Mouse (Mus musculus) liver, embryonic 12.5 days (tissue): Measurements from ENCODE around the gene Gm20671. TPM values are rescaled to one million over a fixed set of nuclear protein-coding genes. Genes with fewer than 3 reads are reported as not detected.
"Not testable (repeated sequence)": the region's sequence is repeated elsewhere in the genome, so short reads cannot be mapped to it uniquely, and the experiment has no call there.

Experiments used
- ATAC-seq: fragments of 200-750 bp; cut with Nextera tagmentation; 2 replicates; pipeline ENCODE4 v1.8.0; 2017; ENCODE audit warnings: moderate number of reproducible peaks, mild to moderate bottlenecking, moderate library complexity
- H3K27ac ChIP-seq: fragments of 300-500 bp; sonication (generic); 2 replicates; pipeline ENCODE4 v1.5.1; 2016; ENCODE audit warnings: mild to moderate bottlenecking
- H3K27me3 ChIP-seq: fragments of 300-500 bp; sonication (generic); replicated peaks from 2 replicates; pipeline ENCODE4 v1.6.1; 2016; ENCODE audit warnings: mild to moderate bottlenecking, moderate library complexity
- H3K36me3 ChIP-seq: fragments of 300-500 bp; sonication (generic); 2 replicates; pipeline ENCODE4 v1.6.1; 2016; ENCODE audit warnings: mild to moderate bottlenecking, moderate library complexity
- H3K4me1 ChIP-seq: fragments of 300-500 bp; sonication (generic); 2 replicates; pipeline ENCODE4 v1.6.1; 2016
- H3K4me2 ChIP-seq: fragments of 300-500 bp; sonication (generic); 2 replicates; pipeline ENCODE4 v1.6.1; 2016; ENCODE audit warnings: mild to moderate bottlenecking, moderate library complexity
- H3K4me3 ChIP-seq: fragments of 300-500 bp; sonication (generic); 2 replicates; pipeline ENCODE4 v1.5.1; 2016; ENCODE audit warnings: mild to moderate bottlenecking, moderate library complexity
- H3K9ac ChIP-seq: fragments of 300-500 bp; sonication (generic); 2 replicates; pipeline ENCODE4 v1.6.1; 2016; ENCODE audit warnings: mild to moderate bottlenecking, moderate library complexity
- H3K9me3 ChIP-seq: fragments of 300-500 bp; sonication (generic); replicated peaks from 2 replicates; pipeline ENCODE4 v1.6.1; 2016; ENCODE audit warnings: mild to moderate bottlenecking, moderate library complexity
- WGBS: fragments of 180-500 bp; shearing (Covaris S2); methylation state at CpG from one replicate; pipeline ENCODE4 v1.1.7; 2016; ENCODE audit not compliant: insufficient replicate concordance; 5-methylcytosine and 5-hydroxymethylcytosine counted together
- polyA plus RNA-seq: library from polyadenylated mRNA; unstranded; fragments of >200 nt; fragmentation: Nextera tagmentation; extraction: Ambion mirVana; gene quantifications from 2 replicates; pipeline ENCODE4 v1.2.1, GENCODE M21; 2016

The Gm20671 gene
- polyA plus RNA-seq, 1 experiment from 2014 or later: not detected

DNA sequence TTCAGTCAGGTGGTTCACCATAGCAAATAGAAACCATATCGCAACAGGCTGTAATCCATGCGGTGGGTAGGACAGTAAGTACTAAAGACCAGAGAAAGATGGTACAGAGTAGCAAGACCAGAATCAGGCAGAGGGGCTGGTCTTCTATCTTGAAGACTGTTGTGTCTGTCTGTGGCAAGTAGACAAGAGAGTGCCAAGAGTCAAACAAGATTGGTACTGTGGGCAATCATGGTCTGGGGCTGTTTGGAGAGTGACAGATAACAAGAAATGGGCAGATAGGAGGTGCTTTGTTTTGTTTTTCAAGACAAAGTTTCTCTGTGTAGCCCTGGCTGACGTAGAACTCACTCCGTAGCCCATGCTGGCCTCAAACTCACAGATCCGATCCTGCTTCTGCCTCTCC is 45.3 kb downstream of the Gm20671 start:
- WGBS: 68% methylated on average over 5 of the region's 5 CpGs
- peaks cover 33% of the 10 kb centered on the region for H3K4me1 ChIP-seq
- no peak overlapping the region for H3K9ac ChIP-seq
- no peaks in the 10 kb centered on the region for H3K36me3 ChIP-seq
- H3K27ac ChIP-seq: no peak overlapping the region
- H3K27me3 ChIP-seq: no peaks in the 10 kb centered on the region
- no peak overlapping the region for H3K4me2 ChIP-seq
- no peak overlapping the region for H3K4me3 ChIP-seq
- H3K9me3 ChIP-seq: no peaks in the 10 kb centered on the region
- no peak for ATAC-seq

DNA sequence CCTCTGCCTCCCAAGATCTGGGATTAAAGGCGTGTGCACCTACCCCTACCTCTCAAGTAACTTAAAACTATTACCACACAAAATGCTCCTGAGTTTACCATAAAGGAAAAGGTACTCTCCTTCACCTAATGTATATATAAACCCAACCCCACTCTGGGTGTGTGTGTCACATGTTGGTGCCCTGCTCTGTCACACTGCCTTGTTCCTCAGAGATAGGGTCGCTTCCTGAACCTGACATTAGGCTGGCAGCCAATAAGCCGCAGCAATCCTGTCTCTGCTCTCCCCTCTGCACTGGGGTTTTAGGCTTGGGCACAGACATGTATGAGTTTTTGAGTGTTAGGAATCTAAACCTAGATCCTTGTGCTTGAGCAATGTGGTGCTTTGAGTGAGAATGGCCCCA is 48.7 kb downstream of the Gm20671 start:
- WGBS: 63% methylated on average over 3 of the region's 3 CpGs

DNA sequence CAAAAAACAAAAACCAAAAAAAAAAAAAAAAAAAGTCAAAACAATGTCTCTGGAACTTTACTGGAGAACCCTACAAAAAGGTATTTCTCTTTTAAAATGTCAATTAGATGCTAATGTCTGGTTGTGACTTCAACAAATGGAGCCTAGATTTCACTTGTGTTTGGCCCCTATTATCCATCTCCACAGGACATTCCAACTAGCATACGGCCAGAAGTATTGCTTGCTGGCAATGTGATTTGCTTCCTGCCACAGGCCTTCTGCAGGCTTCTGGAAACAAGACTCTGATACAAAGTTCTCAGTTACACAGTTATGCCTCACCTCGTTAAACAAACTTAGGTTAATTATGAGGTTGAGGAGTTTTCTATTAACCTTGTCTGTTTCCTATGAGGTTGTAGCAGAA is 54.5 kb downstream of the Gm20671 start:
- no peaks in the 10 kb centered on the region for H3K9me3 ChIP-seq
- no peaks in the 10 kb centered on the region for H3K27me3 ChIP-seq
- peaks cover 27% of the 10 kb centered on the region for H3K36me3 ChIP-seq
- no peaks in the 10 kb centered on the region for H3K4me1 ChIP-seq
- no peak for ATAC-seq
- WGBS: 78% methylated on average over 2 of the region's 2 CpGs
- no peak overlapping the region for H3K27ac ChIP-seq
- H3K4me3 ChIP-seq: no peak overlapping the region
- H3K9ac ChIP-seq: no peak overlapping the region
- no peak overlapping the region for H3K4me2 ChIP-seq

More for the DNA sequence above, 48.7 kb downstream of the Gm20671 start:
- Histone ChIP-seq H3K9ac (no peak overlapping the region), H3K4me2 (no peak overlapping the region), H3K36me3 (peaks cover 14% of the 10 kb centered on the region), H3K27me3 (no peaks in the 10 kb centered on the region), H3K9me3 (no peaks in the 10 kb centered on the region), H3K4me1 (peaks cover 17% of the 10 kb centered on the region), H3K27ac (no peak overlapping the region), H3K4me3 (no peak overlapping the region)
- no peak for ATAC-seq

DNA sequence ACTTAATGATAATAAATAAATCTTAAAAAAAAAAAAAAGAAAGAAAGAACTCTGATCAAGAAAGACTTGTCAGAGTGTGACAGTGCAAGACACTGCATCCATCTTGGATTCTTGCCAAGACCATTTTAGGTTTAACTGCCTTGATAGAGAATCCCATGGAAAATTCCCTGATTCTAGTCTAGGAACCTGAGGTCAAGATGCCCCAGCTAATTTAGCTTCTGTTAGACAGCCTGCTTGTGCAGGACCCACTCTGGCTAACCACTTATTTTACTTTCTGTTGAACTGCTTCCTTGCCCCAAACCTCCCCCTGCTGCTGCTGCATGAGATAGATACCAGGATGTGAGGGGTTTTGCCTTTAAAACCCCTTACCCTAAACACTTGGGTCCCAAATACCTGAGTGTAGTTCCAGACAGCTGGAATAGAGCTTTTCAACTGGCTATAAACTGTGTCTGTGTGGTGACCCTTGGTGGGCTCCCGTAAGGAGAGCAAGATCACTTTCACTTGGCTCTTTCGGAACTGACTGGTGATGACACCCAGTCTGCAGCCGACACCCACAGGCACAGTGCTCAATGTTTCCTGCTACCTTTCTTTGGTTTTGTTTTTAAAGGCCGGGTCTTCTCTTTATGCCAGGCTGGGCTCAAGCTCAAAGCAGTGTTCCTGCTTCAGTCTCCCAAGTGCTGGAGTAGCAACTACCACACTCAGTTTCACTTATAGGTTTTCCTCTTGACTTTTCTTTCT is 59.1 kb downstream of the Gm20671 start:
- Histone ChIP-seq H3K27ac (no peak overlapping the region), H3K4me3 (no peak overlapping the region), H3K9ac (no peak overlapping the region), H3K9me3 (no peaks in the 10 kb centered on the region), H3K27me3 (no peaks in the 10 kb centered on the region), H3K4me2 (no peak overlapping the region), H3K4me1 (no peaks in the 10 kb centered on the region; the same call in 1 of the 2 replicates), H3K36me3 (peaks cover 30% of the 10 kb centered on the region)
- ATAC-seq: no peak
- 84% methylated on average over 4 of the region's 4 CpGs for WGBS

DNA sequence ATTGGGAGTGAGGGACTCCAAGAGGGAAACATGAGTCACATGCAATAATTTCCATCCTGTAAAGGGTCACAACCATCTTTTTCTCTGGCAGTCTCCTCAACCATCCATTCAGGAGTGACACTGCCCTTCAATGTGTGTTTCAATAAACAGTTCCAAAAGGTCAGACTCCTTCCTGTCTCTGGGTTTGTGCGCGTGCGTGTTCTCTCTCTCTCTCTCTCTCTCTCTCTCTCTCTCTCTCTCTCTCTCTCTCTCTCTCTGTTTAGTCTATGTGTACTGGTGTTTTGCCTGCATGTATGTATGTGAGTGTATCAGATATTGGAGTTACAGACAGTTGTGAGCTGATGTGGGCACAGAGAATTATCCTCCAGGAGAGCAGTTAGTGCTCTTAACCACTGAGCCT is 59.9 kb downstream of the Gm20671 start:
- Histone ChIP-seq H3K4me2 (no peak overlapping the region), H3K36me3 (peaks cover 29% of the 10 kb centered on the region), H3K27me3 (no peaks in the 10 kb centered on the region), H3K27ac (no peak overlapping the region), H3K9me3 (no peaks in the 10 kb centered on the region), H3K4me3 (no peak overlapping the region), H3K9ac (no peak overlapping the region), H3K4me1 (peaks cover 1% of the 10 kb centered on the region)
- 83% methylated on average over 3 of the region's 3 CpGs for WGBS
- no peak for ATAC-seq

DNA sequence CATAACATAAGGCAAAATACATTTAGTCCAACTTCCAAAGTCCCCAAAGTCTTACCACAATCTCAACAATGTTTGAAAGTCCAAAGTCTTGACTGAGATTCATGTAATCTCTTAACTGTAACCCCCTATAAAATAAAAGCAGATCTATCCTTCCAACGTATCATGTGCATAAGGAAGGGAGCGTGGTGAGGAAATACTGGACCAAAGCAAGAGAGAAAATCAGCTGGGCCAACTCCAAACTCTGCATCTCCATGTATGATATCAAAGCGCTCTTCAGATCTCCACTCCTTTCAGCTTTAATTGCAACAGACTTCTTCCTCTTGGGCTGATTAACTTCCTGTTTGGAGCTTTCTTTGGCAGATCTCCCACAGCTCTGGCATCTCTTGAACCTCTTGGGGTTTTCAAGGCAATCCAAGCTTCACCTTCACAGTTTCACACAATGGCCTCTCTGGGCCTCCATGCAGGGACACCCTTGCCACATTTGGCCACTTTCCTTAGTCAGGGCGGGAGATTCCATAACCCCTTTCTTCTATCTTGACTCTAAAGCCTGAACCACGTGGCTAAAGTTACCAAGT is 65.3 kb downstream of the Gm20671 start:
- no peak for ATAC-seq
- peaks cover 7% of the 10 kb centered on the region for H3K4me1 ChIP-seq
- no peaks in the 10 kb centered on the region for H3K27me3 ChIP-seq
- H3K36me3 ChIP-seq: peaks cover 29% of the 10 kb centered on the region
- no peak overlapping the region for H3K4me3 ChIP-seq
- H3K9ac ChIP-seq: no peak overlapping the region
- WGBS: 79% methylated on average over 5 of the region's 5 CpGs
- no peak overlapping the region for H3K27ac ChIP-seq
- H3K4me2 ChIP-seq: no peak overlapping the region
- no peaks in the 10 kb centered on the region for H3K9me3 ChIP-seq

DNA sequence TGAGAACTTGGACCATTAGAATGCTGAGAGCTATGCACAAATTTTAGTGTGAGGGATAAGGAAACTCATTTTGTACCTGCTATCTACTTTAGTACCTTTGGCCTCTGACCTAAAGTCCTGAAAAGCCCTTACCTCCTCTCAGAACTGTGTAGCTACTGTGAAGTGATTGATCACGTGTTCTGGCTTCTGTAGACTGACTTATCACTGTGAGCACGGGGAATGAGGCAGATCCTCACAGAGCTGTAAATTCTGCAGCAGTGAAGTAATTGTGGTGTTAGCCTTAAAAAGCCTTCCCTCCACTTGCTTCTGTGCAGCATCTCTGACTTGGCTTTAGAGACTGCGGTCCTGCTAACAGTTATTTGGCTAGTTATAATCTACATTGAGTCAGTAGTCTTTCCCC is 66.1 kb downstream of the Gm20671 start:
- H3K27me3 ChIP-seq: no peaks in the 10 kb centered on the region
- H3K36me3 ChIP-seq: peaks cover 29% of the 10 kb centered on the region
- H3K27ac ChIP-seq: no peak overlapping the region
- H3K9me3 ChIP-seq: no peaks in the 10 kb centered on the region
- 67% methylated on average over 3 of the region's 3 CpGs for WGBS
- no peak overlapping the region for H3K4me2 ChIP-seq
- no peak overlapping the region for H3K9ac ChIP-seq
- H3K4me3 ChIP-seq: no peak overlapping the region
- ATAC-seq: no peak
- H3K4me1 ChIP-seq: peaks cover 7% of the 10 kb centered on the region; the same call in 1 of the 2 replicates

DNA sequence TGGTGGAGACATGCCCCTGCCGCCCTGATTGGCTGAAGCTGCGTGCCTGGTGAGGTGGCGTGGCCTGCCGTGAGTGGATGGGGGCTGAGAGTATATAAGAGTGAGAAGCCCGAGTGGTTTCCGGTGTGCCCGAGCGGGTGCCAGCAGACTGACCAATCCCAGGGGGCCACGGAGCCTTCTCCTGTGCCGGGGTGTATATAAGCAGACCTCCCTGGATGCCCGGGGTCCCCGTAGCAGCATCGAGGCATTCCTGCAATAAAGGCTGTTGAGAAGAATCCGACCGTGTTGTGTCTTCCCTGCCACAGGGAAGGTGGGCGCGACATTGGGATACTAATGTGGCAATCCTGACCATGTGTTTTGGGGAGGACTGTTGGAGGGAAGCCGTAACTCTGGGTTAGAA is 66.6 kb downstream of the Gm20671 start:
- H3K9me3 ChIP-seq, H3K4me3 ChIP-seq, H3K27ac ChIP-seq, ATAC-seq, H3K9ac ChIP-seq, H3K4me2 ChIP-seq, H3K4me1 ChIP-seq, H3K27me3 ChIP-seq: not testable (repeated sequence)
- peaks cover 29% of the 10 kb centered on the region for H3K36me3 ChIP-seq
- 89% methylated on average over 18 of the region's 18 CpGs for WGBS

DNA sequence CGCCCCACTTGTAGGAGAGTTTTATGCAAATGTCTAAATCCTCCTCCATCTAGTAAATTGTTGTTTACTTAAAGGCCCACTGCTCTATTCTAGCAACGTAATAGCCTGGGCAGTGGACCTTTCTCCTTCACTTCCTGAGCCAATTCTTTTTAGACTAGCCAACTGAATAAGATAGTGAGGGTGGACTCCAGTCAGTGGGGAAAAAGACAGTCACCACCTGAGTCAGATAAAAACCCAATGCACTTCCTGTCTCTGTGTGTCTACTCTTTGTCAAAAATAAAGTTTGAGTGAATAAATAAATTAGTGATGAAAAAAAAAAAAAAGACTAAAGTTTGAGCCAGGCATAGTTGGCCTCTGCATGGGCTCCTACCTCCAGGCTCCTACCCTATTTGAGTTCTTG is 67.2 kb downstream of the Gm20671 start:
- no peak overlapping the region for H3K27ac ChIP-seq
- H3K9ac ChIP-seq: no peak overlapping the region
- WGBS: 53% methylated on average over 2 of the region's 2 CpGs
- peaks cover 27% of the 10 kb centered on the region for H3K36me3 ChIP-seq
- no peak for ATAC-seq
- no peaks in the 10 kb centered on the region for H3K27me3 ChIP-seq
- no peaks in the 10 kb centered on the region for H3K9me3 ChIP-seq
- peaks cover 7% of the 10 kb centered on the region; the same call in 1 of the 2 replicates for H3K4me1 ChIP-seq
- no peak overlapping the region for H3K4me3 ChIP-seq
- no peak overlapping the region for H3K4me2 ChIP-seq

DNA sequence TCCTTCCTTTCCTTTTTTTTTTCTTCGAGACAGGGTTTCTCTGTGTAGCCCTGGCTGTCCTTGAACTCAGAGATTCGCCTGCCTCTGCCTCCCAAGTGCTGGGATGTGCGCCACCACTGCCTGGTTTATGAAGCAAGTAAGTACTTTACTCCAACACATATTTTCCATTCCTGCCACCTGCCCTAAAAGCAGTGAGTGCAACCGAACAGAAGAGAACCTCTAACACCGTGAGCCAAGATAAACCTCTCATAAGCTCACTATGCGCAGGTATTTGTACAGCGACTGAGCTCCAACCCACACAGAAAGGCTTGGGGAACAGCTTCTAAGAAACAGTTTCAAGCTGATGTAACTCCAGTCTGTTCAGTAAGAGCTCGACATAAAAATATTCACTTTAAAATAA is 70.8 kb downstream of the Gm20671 start:
- ATAC-seq: no peak
- 81% methylated on average over 8 of the region's 8 CpGs for WGBS
- Histone ChIP-seq H3K27ac (no peak overlapping the region), H3K4me3 (no peak overlapping the region), H3K4me2 (no peak overlapping the region), H3K9ac (no peak overlapping the region), H3K36me3 (peaks cover 3% of the 10 kb centered on the region), H3K9me3 (no peaks in the 10 kb centered on the region), H3K27me3 (no peaks in the 10 kb centered on the region), H3K4me1 (no peaks in the 10 kb centered on the region)

DNA sequence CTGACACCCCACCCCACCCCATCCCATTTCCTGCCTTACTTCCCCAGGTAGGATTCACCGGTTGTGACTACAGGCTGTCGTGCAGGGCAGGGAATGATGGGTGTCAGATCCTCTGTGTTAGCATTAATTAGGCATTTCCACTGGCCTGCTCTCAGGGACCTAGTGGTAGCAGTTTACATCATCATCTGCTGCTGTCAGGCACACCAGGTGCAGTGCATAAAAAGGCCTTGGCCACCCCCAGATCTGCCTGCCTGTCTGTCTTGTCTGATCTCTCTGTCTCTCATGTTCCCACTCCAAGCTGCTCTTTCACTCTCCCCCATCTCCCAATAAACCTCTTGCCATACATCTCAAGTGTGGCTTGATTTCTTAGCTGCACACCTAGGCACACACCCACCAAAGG is 75.2 kb downstream of the Gm20671 start:
- 56% methylated on average over 2 of the region's 2 CpGs for WGBS
- no peak overlapping the region for H3K9ac ChIP-seq
- H3K9me3 ChIP-seq: no peaks in the 10 kb centered on the region

DNA sequence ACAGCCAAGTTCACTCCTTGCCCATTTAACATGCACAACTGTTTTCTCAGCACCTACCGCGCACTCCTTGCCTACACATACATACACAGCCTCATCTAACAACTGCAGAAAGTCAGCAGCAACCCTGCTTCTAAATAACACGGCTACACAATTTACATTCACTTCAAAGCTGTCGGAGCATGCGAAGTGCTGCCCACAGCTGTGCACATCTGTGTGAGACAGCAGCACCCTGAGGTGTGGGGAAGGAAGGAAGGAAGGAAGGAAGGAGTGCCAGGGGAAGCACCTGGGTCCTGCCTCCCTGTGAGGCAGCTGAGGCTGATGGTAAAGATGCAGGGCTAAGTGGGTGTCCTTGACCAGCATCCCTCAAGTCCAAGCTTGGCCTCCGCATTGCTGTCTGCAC is 78.0 kb downstream of the Gm20671 start:
- no peak overlapping the region for H3K4me2 ChIP-seq
- no peaks in the 10 kb centered on the region for H3K27me3 ChIP-seq
- no peaks in the 10 kb centered on the region for H3K9me3 ChIP-seq
- 88% methylated on average over 6 of the region's 6 CpGs for WGBS
- H3K27ac ChIP-seq: no peak overlapping the region
- no peak for ATAC-seq
- 0 out of 2 replicates have a peak, but pooled peaks cover 3% of the 10 kb centered on the region for H3K36me3 ChIP-seq
- H3K9ac ChIP-seq: no peak overlapping the region
- peaks cover 40% of the 10 kb centered on the region for H3K4me1 ChIP-seq
- H3K4me3 ChIP-seq: no peak overlapping the region

More for the DNA sequence above, 75.2 kb downstream of the Gm20671 start:
- Histone ChIP-seq H3K4me1 (peaks cover 12% of the 10 kb centered on the region), H3K4me3 (no peak overlapping the region), H3K27ac (no peak overlapping the region), H3K27me3 (no peaks in the 10 kb centered on the region), H3K4me2 (no peak overlapping the region), H3K36me3 (no peaks in the 10 kb centered on the region; the same call in 1 of the 2 replicates)
- no peak for ATAC-seq
